Mouse (Mus musculus) intestine, embryonic 16.5 days (tissue): Measurements from ENCODE around the gene Nans. TPM values are rescaled to one million over a fixed set of nuclear protein-coding genes. Genes with fewer than 3 reads are reported as not detected.
A peak's percentile ranks its signal among the peaks of the same experiment; 100 is the strongest.

Experiments used
- ATAC-seq: fragments of 200-750 bp; cut with Nextera tagmentation; 2 replicates; pipeline ENCODE4 v1.8.0; 2017; ENCODE audit warnings: moderate TSS enrichment, moderate library complexity
- H3K27ac ChIP-seq: fragments of 300-500 bp; sonication (generic); 2 replicates; pipeline ENCODE4 v1.5.1; 2014; ENCODE audit warnings: mild to moderate bottlenecking, low read length
- H3K27me3 ChIP-seq: fragments of 300-500 bp; sonication (generic); replicated peaks from 2 replicates; pipeline ENCODE4 v1.6.1; 2014; ENCODE audit warnings: low read length, control low read depth, mixed read lengths; ENCODE audit not compliant: control insufficient read depth, insufficient read depth
- H3K36me3 ChIP-seq: fragments of 300-500 bp; sonication (generic); 2 replicates; pipeline ENCODE4 v1.6.1; 2014; ENCODE audit warnings: low read length, control low read depth; ENCODE audit not compliant: control insufficient read depth, insufficient read depth
- H3K4me1 ChIP-seq: fragments of 300-500 bp; sonication (generic); 2 replicates; pipeline ENCODE4 v1.6.1; 2014; ENCODE audit warnings: low read length, control low read depth, mixed read lengths; ENCODE audit not compliant: control insufficient read depth, insufficient read depth
- H3K4me2 ChIP-seq: fragments of 300-500 bp; sonication (generic); 2 replicates; pipeline ENCODE4 v1.6.1; 2014; ENCODE audit warnings: low read depth, low read length, control low read depth
- H3K4me3 ChIP-seq: fragments of 300-500 bp; sonication (generic); 2 replicates; pipeline ENCODE4 v1.5.1; 2014; ENCODE audit warnings: mild to moderate bottlenecking, low read length
- H3K9ac ChIP-seq: fragments of 300-500 bp; sonication (generic); 2 replicates; pipeline ENCODE4 v1.6.1; 2014; ENCODE audit warnings: low read depth, low read length
- H3K9me3 ChIP-seq: fragments of 300-500 bp; sonication (generic); 2 replicates; pipeline ENCODE4 v1.6.1; 2016; ENCODE audit warnings: low read length, control low read depth; ENCODE audit not compliant: control insufficient read depth
- WGBS: fragments of 180-500 bp; shearing (Covaris S2); extraction: QIAGEN DNeasy Blood & Tissue Kit; methylation state at CpG from one replicate; pipeline ENCODE4 v1.1.7; 2014; 5-methylcytosine and 5-hydroxymethylcytosine counted together
- polyA plus RNA-seq: library from polyadenylated mRNA; unstranded; fragments of >200 nt; fragmentation: Nextera tagmentation; extraction: Ambion mirVana; gene quantifications from 2 replicates; pipeline ENCODE4 v1.2.1, GENCODE M21; 2015

Gene Nans
- polyA plus RNA-seq, 1 experiment from 2014 or later = 120 TPM

DNA sequence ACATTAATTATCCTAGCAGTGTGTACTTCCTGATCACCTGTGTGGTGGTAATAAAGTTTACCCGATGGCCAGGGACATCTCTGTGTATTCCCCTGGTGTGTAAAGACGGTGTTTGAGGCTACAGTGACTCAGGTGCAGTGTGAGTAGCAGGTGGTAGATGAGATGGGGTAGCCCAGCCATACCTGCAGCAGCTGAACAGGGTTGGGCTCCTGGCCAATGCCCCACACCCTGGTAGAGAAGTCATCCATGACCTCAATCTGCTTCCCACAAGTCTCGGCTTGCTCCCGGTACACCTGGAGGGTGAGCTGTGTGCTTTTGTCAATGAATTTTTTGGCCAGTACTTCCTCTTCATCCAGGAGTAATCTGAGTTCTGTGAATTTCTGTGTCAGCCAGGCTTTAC is 34.3 kb downstream of the Nans start:
- 81% methylated on average over 4 of the region's 4 CpGs for WGBS
- Histone ChIP-seq H3K27me3 (no peaks in the 10 kb centered on the region), H3K4me3 (no peak overlapping the region), H3K4me1 (0 out of 2 replicates have a peak, but pooled peaks cover 5% of the 10 kb centered on the region), H3K4me2 (no peak overlapping the region), H3K27ac (no peak overlapping the region; the same call in 1 of the 2 replicates), H3K36me3 (peaks cover 8% of the 10 kb centered on the region; the same call in 1 of the 2 replicates), H3K9me3 (no peaks in the 10 kb centered on the region; the same call in 1 of the 2 replicates), H3K9ac (no peak overlapping the region)
- ATAC-seq = peak; percentile 39

DNA sequence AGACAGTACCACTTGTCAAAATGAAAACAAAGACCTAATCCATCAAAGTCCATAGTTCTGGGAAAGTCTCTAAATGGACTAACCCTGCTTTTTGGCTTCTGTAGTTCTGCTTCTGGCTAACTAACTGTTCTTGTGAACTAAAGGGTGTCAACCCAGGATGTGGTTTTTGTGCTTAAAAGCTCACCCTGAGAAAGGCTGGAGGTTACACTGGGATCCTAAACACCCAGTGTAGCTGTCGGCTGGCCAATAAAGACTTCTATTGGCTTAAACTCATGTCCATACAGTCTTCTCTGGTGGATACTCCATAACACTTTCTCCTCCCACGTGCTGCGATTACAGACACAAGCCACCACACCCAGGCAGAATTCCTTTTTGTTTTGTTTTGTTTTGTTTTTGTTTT is 37.2 kb downstream of the Nans start:
- no peak overlapping the region for H3K9ac ChIP-seq
- H3K4me2 ChIP-seq = no peak overlapping the region
- no peaks in the 10 kb centered on the region for H3K27me3 ChIP-seq
- 86% methylated on average over 3 of the region's 3 CpGs for WGBS
- H3K9me3 ChIP-seq = no peaks in the 10 kb centered on the region; the same call in 1 of the 2 replicates
- no peak overlapping the region for H3K27ac ChIP-seq
- peaks cover 8% of the 10 kb centered on the region; the same call in 1 of the 2 replicates for H3K36me3 ChIP-seq
- no peak for ATAC-seq
- no peak overlapping the region for H3K4me3 ChIP-seq
- H3K4me1 ChIP-seq = peaks cover 13% of the 10 kb centered on the region; the same call in 1 of the 2 replicates

DNA sequence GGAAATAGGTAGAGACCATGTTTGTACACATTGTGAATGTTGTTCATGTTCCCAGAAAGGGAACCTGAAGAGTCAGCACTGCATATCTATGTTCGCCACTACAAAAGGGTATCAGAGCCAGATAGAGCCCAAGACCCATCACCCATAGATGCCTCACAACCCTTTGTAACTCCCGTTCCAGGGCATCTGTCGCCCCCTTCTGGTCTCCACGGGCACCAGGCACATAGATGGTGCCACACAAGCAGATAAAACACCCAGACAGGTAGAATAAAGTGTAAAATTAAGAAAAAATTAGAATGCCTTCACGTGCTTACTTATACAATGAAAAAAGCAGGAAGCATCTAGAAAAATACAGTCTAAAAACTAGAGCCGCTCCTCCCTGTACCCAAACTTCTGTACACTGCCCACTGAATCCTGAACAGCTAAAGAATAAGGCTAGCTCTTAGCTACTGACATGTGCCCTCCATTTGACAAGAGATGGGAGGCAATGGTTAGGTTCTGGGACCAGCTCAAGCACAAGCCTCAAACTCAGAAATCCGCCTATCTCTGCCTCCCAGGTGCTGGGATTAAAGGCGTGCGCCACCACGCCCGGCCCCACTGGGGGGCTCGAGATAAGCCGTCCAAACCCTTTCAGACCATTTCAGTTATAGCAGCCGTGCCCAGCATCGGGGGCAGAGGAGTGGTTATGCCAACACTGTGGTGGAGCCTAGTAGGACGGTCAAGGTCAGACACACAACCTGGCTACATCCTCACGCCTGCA is 37.9 kb downstream of the Nans start:
- 33% methylated on average over 17 of the region's 17 CpGs for WGBS
- Histone ChIP-seq H3K27me3 (no peaks in the 10 kb centered on the region), H3K36me3 (peaks cover 8% of the 10 kb centered on the region; the same call in 1 of the 2 replicates), H3K9ac (peak overlapping the region; percentile 68), H3K9me3 (no peaks in the 10 kb centered on the region; the same call in 1 of the 2 replicates), H3K4me1 (peaks cover 13% of the 10 kb centered on the region; the same call in 1 of the 2 replicates), H3K4me2 (peak overlapping the region; percentile 65), H3K4me3 (peak overlapping the region; percentile 44), H3K27ac (peak overlapping the region; percentile 49; the same call in 1 of the 2 replicates)
- peak; percentile 45 for ATAC-seq

DNA sequence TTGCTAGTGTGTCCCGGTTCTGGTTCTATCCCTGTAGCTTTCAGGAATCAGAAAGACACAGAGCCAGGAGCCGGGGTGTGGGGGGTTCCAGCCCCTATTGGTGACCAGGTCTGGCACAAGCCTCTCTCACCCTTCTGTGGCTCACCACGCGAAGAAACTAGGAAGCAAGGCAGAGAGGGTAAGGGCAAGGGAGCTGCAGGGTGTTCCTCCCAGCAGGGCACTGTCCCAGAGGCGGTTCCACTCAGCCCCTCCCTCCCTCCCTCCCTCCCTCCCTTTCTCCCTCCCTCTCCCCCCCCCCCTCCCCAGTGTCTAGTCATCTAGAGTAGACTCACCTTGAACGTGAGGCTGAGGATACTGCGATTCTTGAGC is 38.5 kb downstream of the Nans start:
- no peaks in the 10 kb centered on the region for H3K27me3 ChIP-seq
- H3K9ac ChIP-seq = peak overlapping the region; percentile 68
- peak; percentile 78 for ATAC-seq
- peaks cover 13% of the 10 kb centered on the region; the same call in 1 of the 2 replicates for H3K4me1 ChIP-seq
- peaks cover 6% of the 10 kb centered on the region; the same call in 1 of the 2 replicates for H3K36me3 ChIP-seq
- H3K4me3 ChIP-seq = peak overlapping the region; percentile 44
- peak overlapping the region; percentile 49; the same call in 1 of the 2 replicates for H3K27ac ChIP-seq
- WGBS = 4% methylated on average over 6 of the region's 7 CpGs
- peak overlapping the region; percentile 65 for H3K4me2 ChIP-seq
- no peaks in the 10 kb centered on the region; the same call in 1 of the 2 replicates for H3K9me3 ChIP-seq

DNA sequence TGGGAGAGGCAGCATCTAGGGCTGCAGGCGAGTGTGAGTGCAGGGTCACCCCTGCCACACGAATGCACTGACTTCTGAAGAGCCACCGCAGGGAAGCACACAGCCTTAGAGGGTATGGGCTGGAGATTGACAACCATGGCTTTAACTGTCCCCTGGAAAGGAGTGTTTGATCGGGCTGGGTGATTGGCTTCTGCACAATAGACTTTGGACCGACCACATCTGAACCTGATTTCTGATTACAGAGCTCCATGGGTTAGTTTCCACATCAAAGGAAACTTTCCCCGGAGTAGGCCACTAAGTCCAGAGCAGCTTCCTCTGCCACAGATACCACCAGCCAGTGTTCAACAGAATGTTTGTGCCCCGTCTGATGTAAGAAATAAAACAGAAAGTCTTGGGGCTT is 40.7 kb downstream of the Nans start:
- ATAC-seq = peak; percentile 32; the same call in 1 of the 2 replicates
- H3K9me3 ChIP-seq = no peaks in the 10 kb centered on the region
- no peak overlapping the region for H3K9ac ChIP-seq
- peaks cover 2% of the 10 kb centered on the region; the same call in 1 of the 2 replicates for H3K27me3 ChIP-seq
- H3K4me3 ChIP-seq = no peak overlapping the region
- peaks cover 17% of the 10 kb centered on the region; the same call in 1 of the 2 replicates for H3K4me1 ChIP-seq
- H3K27ac ChIP-seq = no peak overlapping the region; the same call in 1 of the 2 replicates
- WGBS = 49% methylated on average over 7 of the region's 7 CpGs
- H3K4me2 ChIP-seq = no peak overlapping the region
- H3K36me3 ChIP-seq = no peaks in the 10 kb centered on the region

DNA sequence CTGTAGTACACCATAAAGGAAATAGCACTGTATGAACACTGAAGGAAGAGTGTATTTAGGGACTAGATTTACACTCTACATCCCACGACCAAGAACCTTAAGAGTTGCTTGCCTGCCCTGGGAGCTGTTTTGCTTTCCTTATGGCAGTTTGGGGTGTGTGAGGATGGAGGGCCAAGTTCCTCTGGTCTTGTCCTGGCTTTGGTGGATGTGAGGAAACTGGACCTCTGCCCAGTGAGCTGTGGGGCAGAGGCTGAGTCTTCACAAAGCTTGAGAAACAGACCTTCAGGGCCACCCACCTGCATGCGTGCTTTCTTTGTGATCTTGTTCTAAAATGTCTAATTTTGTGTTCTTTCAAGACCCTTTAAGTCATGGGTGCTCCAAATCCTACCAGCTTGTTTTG is 43.5 kb downstream of the Nans start:
- 90% methylated on average over 2 of the region's 2 CpGs for WGBS
- H3K4me2 ChIP-seq = no peak overlapping the region
- peaks cover 9% of the 10 kb centered on the region; the same call in 1 of the 2 replicates for H3K27me3 ChIP-seq
- H3K36me3 ChIP-seq = no peaks in the 10 kb centered on the region
- no peaks in the 10 kb centered on the region for H3K9me3 ChIP-seq
- H3K4me3 ChIP-seq = no peak overlapping the region
- H3K9ac ChIP-seq = no peak overlapping the region
- no peak for ATAC-seq
- no peak overlapping the region for H3K27ac ChIP-seq
- peaks cover 12% of the 10 kb centered on the region; the same call in 1 of the 2 replicates for H3K4me1 ChIP-seq

DNA sequence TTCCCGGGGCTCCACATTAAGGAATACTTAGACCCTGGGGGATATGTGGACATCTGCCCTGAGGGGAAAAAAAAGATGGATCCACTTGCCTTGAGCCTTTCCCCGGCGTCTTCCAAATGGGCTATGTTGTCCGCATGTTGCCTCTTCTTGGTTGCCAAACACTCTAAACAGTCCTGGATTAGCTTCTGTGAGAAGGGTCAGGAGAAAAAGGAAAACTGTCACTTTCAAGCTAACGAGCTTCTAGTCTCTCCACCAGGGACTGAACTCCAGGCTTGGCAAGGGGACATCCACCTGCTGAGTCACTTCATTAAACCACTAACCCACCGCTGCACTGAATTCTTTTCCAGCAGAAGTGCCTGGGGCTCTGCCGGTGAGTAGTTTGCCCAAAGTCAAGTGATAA is 43.9 kb downstream of the Nans start:
- Histone ChIP-seq H3K36me3 (no peaks in the 10 kb centered on the region), H3K27me3 (peaks cover 9% of the 10 kb centered on the region; the same call in 1 of the 2 replicates), H3K27ac (no peak overlapping the region), H3K9me3 (no peaks in the 10 kb centered on the region), H3K4me1 (peaks cover 12% of the 10 kb centered on the region; the same call in 1 of the 2 replicates), H3K4me3 (no peak overlapping the region), H3K9ac (no peak overlapping the region), H3K4me2 (no peak overlapping the region)
- 86% methylated on average over 7 of the region's 7 CpGs for WGBS
- ATAC-seq = no peak

DNA sequence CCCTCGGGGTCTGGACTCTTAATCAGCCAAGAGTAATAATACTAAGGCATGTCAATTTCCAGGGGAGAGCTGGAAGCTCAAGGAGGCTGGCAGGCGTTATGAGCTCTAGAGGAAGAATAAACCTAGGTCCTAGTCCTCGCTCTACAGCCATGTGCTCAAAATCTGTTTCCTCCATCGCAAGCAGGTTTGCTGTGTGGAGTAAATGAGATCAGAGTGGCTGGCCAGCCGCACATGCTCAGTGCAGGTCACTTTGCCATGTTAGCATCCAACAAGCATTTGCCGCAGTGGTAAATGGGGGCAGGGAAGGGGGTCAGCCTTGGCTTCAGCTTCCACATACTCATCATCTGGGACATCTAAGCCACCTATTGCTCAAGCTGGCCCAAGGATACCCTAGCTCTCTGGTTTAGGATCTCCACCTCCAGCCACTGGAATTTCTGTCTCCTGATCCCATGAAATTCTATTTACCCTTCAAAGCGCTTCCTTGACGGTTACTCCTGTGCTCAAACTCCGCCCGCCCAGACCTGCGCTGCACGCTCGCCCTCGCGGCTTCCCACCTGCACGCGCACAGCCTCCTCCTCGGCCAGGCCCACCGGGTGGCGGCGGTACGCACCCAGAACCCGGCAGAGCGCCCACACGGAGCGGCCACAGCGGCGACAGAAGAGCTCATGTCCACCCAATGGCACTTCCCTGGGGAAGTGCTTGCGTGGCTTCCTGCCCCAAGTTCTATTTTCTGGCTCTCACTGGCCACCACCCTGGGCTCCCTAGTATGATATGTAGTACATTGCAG is 45.1 kb downstream of the Nans start:
- Histone ChIP-seq H3K27me3 (peaks cover 9% of the 10 kb centered on the region; the same call in 1 of the 2 replicates), H3K9ac (peak overlapping the region; percentile 54), H3K4me1 (peaks cover 12% of the 10 kb centered on the region; the same call in 1 of the 2 replicates), H3K9me3 (no peaks in the 10 kb centered on the region), H3K27ac (peak overlapping the region; percentile 90), H3K36me3 (no peaks in the 10 kb centered on the region), H3K4me3 (peak overlapping the region; percentile 70), H3K4me2 (peak overlapping the region; percentile 83)
- ATAC-seq = peak; percentile 41; the same call in 1 of the 2 replicates
- WGBS = 10% methylated on average over 29 of the region's 29 CpGs
